Mouse (Mus musculus) right cerebral cortex, postnatal 25 days (tissue): ENCODE data around the gene 2410004B18Rik.
"Not testable (repeated sequence)": the region's sequence is repeated elsewhere in the genome, so short reads cannot be mapped to it uniquely, and the experiment has no call there.

ENCODE experiments used
- DNase-seq: peaks from one replicate; pipeline ENCODE4 v3.0.0; 2022

Gene 2410004B18Rik

DNA sequence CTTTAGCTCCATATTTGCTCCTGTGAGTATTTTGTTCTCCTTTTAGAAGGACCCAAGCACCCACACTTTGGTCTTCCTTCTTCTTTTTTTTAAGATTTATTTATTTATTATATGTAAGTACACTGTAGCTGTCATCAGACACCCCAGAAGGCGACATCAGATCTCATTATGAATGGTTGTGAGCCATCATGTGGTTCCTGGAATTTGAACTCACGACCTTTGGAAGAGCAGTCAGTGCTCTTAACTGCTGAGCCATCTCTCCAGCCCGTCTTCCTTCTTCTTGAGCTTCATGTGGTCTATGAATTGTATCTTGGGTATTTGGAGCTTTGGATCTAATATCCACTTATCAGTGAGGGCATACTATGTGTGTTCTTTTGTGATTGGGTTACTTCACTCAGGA, 27.8 kb downstream of the 2410004B18Rik start:
- not testable (repeated sequence) for DNase-seq

DNA sequence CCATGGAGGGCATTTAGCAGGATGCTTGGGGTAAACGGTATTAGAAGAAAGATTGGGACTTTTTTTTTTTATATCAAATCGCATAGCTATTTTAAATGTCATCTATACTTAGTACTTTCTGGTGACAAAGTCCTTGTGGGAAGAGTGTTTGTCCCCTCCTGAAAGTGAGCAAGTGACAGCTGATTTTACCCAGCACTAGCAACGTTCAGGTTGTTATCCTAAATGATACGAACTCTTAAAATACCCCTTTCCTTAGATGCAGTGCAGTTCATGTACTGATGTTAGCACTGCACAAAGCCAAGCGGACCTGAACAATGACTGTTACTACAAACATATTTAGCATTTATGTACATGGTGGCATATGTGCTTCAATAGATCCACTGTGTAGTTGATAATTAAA, 29.0 kb downstream of the 2410004B18Rik start:
- no peak for DNase-seq

DNA sequence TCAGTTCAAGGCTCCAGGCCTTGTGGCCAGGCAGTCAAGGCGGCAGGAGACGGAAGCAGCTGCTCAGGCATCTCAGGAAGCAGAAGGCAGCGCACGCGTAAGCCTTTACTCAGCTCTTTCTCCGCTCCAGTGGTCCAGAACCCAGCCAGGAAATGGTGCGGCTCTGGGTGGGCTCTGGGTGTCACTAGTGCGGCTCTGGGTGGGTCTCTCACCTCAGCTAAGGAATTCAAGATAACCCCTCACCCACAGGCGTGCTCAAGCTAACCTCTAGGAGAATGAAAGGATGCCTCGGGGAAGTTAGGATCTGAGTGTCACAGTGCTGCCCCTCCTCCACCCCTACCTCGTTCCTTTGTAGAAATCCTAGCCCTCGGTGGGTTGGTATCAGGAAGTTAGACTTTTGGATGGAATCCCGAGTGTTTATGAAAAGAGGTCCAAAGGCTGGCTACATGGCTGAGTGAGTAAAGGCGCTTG, 31.3 kb downstream of the 2410004B18Rik start:
- no peak for DNase-seq

DNA sequence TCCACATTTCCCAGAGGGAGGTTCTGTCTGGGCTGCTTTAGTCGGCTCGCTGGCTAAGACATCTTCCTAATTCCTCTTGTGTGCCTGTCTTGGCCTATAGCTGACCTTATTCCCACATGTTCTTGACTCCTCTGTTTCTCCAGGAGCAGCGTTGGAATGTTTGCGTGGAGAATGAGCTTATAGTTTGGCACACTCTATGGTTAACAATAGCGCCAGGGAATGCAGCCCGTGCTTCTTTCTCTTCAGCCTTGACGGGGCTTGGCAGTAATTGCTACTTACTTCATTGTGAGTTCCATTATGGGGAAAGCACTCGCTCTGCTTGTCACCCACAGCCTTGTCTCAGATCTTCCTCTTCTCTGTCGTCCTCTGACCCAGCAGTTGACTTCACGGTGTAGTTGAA, 33.7 kb downstream of the 2410004B18Rik start:
- DNase-seq = no peak

DNA sequence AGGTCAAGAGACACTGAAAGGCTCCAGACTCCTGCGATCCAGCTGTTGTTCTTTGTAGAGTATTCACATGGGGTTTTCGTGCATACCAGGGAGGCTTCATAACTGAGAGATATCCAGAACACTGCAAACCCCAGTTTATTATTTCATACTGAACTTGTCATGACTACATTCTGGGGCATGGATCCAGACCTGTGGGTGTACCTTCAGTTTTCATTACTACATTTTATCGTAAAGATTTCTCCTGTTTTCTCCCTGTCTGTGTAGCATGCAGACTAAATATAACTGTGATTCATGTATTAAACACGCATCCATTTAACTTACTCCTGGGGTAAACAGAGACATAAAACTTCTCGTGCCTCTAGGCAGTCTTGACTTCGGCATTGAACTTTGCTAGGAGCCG, 37.2 kb downstream of the 2410004B18Rik start:
- no peak for DNase-seq

DNA sequence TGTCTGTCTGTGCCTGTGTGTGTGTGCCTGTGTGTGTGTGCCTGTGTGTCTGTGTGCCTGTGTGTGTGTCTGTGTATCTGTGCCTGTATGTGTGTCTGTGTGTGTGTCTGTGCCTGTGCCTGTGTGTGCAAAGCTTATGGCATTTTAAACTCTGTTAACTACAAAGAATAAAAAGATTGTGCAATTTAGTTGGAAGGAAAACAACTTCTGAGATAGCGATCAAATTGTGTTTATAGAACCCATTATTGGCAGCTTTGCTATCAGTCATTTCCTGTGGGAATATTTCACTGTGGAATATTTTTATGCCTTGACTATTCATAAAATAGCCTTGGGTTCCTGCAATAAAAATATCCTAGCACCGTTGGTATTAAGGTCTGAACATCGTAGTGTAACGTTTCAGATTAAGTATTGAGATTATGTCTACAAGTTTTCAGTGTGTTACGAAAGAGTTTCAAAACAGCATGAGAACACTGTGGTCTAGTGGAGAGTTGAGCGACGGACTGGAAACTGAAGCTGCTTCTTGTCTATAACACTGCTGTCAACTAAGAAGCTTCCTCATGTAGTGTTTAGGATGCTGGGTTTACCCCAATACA, 47.6 kb downstream of the 2410004B18Rik start:
- DNase-seq = no peak

DNA sequence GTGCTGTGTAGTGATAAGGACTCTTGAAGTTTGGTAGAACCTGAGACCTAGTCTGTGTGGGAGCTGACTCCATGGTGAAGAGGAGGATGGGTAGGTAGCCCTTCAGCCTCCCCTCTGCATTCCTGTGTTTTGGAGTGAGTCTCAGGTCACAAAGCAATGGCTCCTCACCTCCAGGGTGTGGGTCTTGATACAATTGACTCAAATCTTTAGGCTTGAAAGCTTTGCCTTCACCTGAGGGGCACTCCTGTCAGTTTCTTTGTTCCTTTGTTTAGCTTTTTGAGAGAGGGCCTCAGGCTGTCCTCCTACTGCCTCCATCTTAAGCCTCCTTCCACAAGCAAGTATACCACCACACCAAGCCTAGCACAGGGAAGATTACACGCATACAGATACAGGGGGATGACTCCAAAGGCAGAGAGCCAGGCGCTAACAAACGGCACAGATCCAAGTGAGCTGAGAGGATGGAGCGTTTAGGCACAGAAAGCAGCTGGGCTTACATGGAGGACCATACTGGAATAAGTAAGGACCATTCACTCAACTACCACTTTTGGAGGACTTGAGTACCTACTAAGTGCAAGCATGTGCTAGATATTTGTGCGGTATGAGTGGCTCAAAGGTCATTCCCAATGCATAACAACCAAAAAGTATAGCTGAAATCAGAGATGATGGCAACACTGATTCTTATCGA, 48.6 kb downstream of the 2410004B18Rik start:
- no peak for DNase-seq

DNA sequence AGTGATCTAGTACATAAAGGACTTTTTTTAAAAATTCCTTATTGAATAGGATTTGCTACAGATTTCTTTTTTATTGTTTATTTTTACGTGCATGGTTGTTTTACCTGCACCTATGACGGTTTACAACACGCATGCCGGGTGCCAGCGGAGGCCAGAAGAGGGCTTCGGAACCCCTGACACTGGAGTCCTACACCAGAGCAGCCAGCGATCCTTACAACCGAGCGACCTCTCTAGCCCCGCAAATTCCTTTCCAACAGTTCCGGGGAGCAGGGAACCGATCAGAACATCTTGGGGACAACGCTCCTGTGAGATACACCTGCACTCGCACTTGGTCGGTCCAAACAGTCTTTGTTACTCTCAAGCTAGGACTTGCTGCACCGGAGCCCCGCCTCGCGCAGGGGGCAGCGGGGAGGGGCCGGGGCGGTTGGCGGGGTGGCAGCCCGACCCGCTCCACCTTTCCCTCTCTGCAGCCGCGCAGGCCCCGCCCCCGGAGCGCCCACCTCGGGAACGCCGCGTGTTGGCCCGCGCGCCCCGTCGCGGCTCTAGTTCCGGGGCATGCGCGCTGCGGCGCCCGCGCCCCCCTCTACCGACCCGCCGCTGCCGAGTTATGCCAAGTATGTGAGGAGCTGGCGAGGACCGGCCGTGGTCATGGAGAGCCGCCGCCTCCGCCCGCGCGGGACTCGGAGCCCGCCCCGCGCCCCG, 49.6 kb downstream of the 2410004B18Rik start, which contains the start of gene Syde2:
Syde2 (plus strand) TSS at position 603 of the 702 bp plus-strand sequence.
- DNase-seq = peak; percentile 56

DNA sequence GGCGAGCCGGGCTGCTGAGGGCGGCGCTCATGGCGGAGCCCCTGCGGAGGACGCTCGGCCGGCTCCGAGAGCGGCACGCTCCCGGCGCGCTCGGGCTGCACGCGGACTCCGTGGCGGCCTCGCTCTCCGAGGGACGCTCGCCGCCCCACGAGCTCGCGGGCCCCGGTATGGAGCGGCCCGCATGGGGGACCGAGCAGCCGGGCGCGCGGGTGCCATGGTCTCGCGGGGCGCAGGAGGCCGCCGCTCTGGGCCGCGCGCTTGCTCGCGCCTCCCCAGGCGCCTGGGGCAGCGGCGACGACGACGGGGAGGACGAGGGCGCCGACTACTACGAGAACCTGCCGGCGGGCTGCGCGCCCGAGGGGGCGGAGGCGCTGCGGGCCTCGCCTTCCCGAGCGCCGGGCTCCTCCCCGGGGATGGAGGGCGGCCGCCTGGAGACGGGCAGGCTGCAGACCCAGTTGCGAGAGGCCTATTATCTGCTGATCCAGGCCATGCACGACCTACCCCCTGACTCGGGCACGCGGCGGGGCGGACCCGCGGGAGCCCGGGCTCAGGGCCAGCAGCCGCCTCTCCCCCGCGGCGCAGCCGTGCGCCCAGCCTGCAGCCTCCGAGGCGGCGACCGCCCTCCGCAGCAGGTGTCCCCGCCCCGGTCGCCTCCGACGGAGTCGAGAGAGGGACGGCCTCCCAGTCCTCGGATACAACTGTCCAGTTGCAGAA, 50.3 kb downstream of the 2410004B18Rik start:
- DNase-seq = peak; percentile 69

DNA sequence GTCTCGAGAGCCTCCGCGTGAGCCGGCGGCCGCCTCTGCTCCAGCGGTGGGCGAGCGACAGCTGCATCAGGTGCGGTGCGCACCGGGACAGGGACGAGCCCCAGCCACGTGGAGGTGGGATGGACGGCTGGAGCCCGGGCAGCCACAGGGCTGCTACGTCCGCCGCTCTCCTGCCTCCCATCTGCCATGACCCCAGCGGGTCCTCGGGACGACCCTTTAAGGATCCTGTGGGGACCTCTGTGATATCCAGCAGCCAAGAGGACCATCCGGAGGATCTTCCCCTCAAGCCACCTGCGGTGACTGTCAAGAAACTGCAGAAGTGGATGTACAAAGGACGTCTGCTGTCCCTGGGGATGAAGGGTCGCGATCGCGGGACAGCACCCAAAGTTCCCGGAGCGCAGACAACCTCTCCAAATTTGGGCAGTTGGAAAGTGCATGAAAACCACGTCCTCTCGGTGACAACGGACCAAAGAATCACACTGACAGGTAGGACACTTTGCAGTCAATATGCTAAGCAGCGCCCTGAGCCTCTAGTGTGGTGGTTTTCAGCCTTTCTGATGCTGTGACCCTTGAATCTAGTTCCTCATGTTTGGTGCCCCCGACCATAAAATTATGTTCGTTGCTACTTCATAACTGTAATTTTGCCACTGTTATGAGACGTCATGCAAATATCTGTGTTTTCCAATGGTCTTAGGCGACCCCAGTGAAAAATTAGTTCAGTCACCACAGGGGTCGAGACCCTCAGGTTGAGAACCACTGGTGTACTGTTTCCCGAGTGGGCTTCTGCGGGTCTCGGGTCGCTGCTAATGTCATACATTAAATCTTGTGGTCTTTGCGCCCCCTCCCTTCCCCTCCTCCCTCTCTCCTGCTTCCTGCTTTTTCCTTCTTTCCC, 51.1 kb downstream of the 2410004B18Rik start:
- DNase-seq = no peak

DNA sequence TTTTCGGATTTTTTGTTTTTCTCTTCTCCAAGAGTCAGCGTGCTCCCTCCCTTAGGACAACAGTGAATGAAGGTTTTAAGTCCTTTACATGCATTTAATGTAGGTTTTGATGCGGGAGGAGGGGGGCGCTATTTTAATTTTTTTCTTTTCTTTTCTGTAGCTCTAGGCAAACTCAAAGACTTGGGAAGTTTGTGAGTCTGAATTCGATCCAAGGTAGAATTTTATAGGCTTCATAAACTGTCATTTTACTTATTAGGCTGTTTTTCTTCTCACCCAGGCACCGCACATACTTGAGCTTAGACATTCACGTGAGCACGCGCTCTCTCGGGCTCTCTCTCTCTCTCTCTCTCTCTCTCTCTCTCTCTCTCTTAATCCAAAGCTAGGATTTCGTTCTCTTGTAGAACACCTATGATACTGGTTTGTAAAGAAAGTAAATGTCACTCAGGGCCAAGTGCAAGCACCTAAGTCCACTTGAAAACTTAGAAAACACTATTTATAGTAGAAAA, 51.8 kb downstream of the 2410004B18Rik start:
- DNase-seq = no peak

DNA sequence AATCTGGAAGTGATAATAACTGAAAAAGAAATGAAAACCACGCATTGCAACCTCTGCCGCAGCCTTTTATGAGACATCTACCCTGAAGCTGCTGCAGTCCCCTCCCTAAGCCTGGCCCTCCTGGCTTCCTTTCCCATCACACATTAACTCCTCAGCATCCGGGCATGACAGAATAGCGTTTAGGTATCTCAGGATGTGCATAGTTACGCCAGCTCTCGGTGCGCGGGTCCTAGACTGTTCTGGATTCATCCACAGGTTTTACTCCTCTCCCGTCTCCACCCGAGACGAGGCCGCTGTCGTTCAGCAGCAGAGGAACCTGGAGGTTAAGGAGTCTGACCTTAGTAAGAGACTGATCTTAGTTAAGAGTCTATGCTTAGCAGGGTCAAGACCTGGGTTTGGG, 53.3 kb downstream of the 2410004B18Rik start:
- no peak for DNase-seq

DNA sequence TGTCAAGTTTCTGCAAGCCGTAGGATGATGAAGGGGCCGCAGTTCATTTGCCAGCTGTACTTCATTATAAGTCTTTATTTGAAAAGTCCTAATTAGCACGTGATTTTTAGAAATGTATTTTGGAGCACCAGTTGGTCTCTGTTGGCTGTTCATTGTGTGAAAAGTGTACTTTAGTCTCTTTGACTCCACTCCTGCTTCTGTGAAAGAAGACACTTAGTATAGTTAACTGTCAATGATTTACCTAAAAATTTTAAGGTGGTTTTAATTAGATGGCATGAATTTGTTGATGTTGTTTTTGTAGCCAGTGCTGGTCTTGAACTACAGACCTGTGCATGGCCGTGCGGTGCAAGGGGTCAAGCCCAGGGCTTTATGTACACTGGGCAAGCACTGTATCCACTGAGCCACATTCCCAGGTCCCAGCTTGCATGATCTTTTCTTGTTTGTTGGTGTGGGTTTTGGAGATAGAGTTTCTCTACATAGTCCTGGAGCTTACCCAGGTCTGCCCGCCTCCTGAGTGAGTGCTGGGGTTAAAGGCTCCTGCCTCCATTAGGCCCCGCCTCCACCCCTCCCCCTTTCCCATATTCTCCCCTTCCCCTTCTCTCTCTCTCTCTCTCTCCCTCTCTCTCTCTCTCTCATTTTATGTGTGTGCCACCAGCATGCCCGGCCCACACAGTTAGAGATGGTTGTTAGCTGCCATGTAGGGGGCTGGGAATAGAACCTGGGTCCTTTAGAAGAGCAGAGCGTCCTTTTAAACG, 54.3 kb downstream of the 2410004B18Rik start:
- no peak for DNase-seq

DNA sequence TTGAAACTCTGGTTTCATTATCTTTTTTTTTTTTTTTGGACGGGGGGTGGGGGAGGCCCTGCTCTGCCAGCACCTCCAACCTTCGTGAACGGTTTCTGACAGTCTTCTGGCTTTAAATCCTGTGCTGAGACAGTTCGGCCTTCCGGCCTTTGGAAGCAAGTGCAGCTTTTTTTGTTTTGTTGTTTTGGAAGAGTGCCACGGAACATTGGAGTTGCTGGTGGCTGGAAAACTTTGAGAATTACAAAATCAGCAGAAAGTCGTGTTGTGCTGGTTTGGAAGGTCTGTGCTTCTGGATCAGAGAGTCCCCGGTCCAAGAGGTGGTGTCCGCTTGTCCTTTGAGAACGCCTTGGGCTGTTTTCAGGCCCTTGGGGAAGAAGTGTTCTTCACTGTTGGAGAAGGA, 55.0 kb downstream of the 2410004B18Rik start:
- no peak for DNase-seq

DNA sequence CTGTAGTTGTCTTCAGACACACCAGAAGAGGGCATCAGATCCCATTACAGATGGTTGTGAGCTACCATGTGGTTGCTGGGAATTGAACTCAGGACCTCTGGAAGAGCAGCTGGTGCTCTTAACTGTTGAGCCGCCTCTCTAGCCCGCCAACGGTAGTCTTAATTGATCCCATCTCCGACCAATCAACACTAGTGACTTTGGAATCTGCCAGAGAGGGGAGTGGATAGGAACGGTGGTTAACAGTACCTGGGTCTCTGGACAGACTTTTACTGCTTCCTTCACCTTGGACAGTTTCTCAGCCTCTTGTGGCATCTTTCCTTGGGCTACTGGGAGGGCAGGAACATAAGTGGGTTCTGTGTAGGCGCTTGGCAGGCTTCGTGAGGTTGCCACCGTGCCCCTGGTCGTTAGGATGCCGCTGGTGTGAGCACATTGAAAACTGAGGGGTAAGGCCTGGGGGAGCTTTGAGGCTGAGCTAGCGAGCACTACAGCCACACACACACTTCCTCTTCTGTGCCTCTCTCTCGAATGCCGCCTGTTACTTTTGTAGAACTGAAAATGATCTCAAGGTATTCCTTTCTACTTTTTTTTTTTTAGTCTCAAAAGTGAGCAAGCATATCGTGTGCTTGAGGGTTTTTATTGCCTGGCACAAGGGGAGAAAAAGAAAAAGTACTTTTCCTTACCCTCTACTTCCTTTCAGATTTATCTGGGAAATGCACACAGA, 55.8 kb downstream of the 2410004B18Rik start:
- DNase-seq = no peak
